ENCODE assay signal across 8 mouse cellular contexts in genomic region chr5:140292152-140292551, GRCm38 (mm10). TPM values are rescaled to one million over a fixed set of nuclear protein-coding genes. Genes with fewer than 3 reads are reported as not detected.
DNase-seq lines count a peak whose midpoint lies in the region; ATAC-seq and TF ChIP-seq lines count a peak whose summit lies in the region.

No protein-coding gene starts in this region.

- no peak overlapping the region for H3K4me3 ChIP-seq in intestine, embryonic 14.5 days (ENCODE audit: low read depth, low read length)
- H3K4me3 ChIP-seq in intestine, embryonic 16.5 days (ENCODE audit: low read length) = no peak overlapping the region
- H3K4me3 ChIP-seq in bone marrow macrophage, adult 2 months (ENCODE audit: insufficient read depth, low read length) = no peak overlapping the region
- no peak overlapping the region for H3K4me3 ChIP-seq in forebrain, embryonic 11.5 days (ENCODE audit: low read depth, low read length)
- H3K4me3 ChIP-seq in hindbrain, embryonic 15.5 days = no peak overlapping the region
- H3K4me3 ChIP-seq in midbrain, postnatal 0 days (ENCODE audit: low read depth, low read length) = no peak overlapping the region

- peak; percentile 62 for TF ChIP-seq CTCF in bone marrow macrophage, adult 2 months (IDR thresholded peaks at IDR 0.05; ENCODE audit: low read depth, low read length)
- TF ChIP-seq CTCF in midbrain, postnatal 0 days (IDR thresholded peaks at IDR 0.05) = peak; percentile 96

- DNase-seq in intestine, embryonic 14.5 days (ENCODE audit: low spot score) = peak; percentile 63
- DNase-seq in forebrain, embryonic 11.5 days (ENCODE audit: low spot score) = peak; percentile 63
- DNase-seq in left cerebral cortex, adult 9 months (ENCODE audit: low spot score in 2 of 2) = peak; percentile 35 to 78
- peak; percentile 89 for DNase-seq in midbrain, postnatal 0 days (ENCODE audit: low spot score)
- peak; percentile 32 to 69 for DNase-seq in spleen, postnatal 4 days (ENCODE audit: low spot score in 2 of 2)

- no peaks in the 10 kb centered on the region for H3K9me3 ChIP-seq in intestine, embryonic 14.5 days (ENCODE audit: control insufficient read depth, low read length)
- 0 out of 2 replicates have a peak, but pooled peaks cover 3% of the 10 kb centered on the region for H3K9me3 ChIP-seq in intestine, embryonic 16.5 days (ENCODE audit: control insufficient read depth, low read length)
- no peaks in the 10 kb centered on the region for H3K9me3 ChIP-seq in forebrain, embryonic 11.5 days (ENCODE audit: control insufficient read depth, low read length)
- no peaks in the 10 kb centered on the region for H3K9me3 ChIP-seq in hindbrain, embryonic 15.5 days
- H3K9me3 ChIP-seq in midbrain, postnatal 0 days (ENCODE audit: low read length) = no peaks in the 10 kb centered on the region

- no peaks in the 10 kb centered on the region for H3K27me3 ChIP-seq in intestine, embryonic 14.5 days (replicated peaks; ENCODE audit: control insufficient read depth, insufficient read depth, low read length)
- H3K27me3 ChIP-seq in intestine, embryonic 16.5 days (replicated peaks; ENCODE audit: control insufficient read depth, insufficient read depth, low read length) = no peaks in the 10 kb centered on the region
- no peaks in the 10 kb centered on the region for H3K27me3 ChIP-seq in forebrain, embryonic 11.5 days (ENCODE audit: control insufficient read depth, insufficient read depth, low read length)
- no peaks in the 10 kb centered on the region for H3K27me3 ChIP-seq in hindbrain, embryonic 15.5 days
- no peaks in the 10 kb centered on the region for H3K27me3 ChIP-seq in midbrain, postnatal 0 days (ENCODE audit: insufficient read depth, low read length)

- 0 out of 2 replicates have a peak, but pooled peaks have one; percentile 27 for ATAC-seq in intestine, embryonic 14.5 days (replicated peaks; ENCODE audit: low FRiP score, low TSS enrichment, low read depth)
- no peak for ATAC-seq in intestine, embryonic 16.5 days
- ATAC-seq in forebrain, embryonic 11.5 days (replicated peaks; ENCODE audit: low FRiP score) = no peak
- ATAC-seq in hindbrain, embryonic 15.5 days (ENCODE audit: low FRiP score, low read depth) = peak; percentile 64; the same call in 1 of the 2 replicates
- ATAC-seq in midbrain, postnatal 0 days (ENCODE audit: low FRiP score) = peak; percentile 49; the same call in 1 of the 2 replicates

- 77% methylated on average over 1 of the region's 1 CpGs for WGBS in intestine, embryonic 14.5 days
- 85% methylated on average over 1 of the region's 1 CpGs for WGBS in intestine, embryonic 16.5 days
- 76% methylated on average over 1 of the region's 1 CpGs for WGBS in forebrain, embryonic 11.5 days
- 95% methylated on average over 1 of the region's 1 CpGs for WGBS in hindbrain, embryonic 15.5 days
- 85% methylated on average over 1 of the region's 1 CpGs for WGBS in midbrain, postnatal 0 days

- H3K4me2 ChIP-seq in intestine, embryonic 14.5 days (ENCODE audit: low read length) = no peak overlapping the region
- no peak overlapping the region for H3K4me2 ChIP-seq in intestine, embryonic 16.5 days (ENCODE audit: low read depth, low read length)
- no peak overlapping the region for H3K4me2 ChIP-seq in forebrain, embryonic 11.5 days (ENCODE audit: low read depth, low read length, severe bottlenecking)
- H3K4me2 ChIP-seq in hindbrain, embryonic 15.5 days = no peak overlapping the region
- no peak overlapping the region for H3K4me2 ChIP-seq in midbrain, postnatal 0 days (ENCODE audit: low read depth, low read length, poor library complexity, severe bottlenecking)

- H3K27ac ChIP-seq in intestine, embryonic 14.5 days (ENCODE audit: low read depth) = no peak overlapping the region
- no peak overlapping the region for H3K27ac ChIP-seq in intestine, embryonic 16.5 days (ENCODE audit: low read length)
- H3K27ac ChIP-seq in bone marrow macrophage, adult 2 months (ENCODE audit: insufficient read depth, low read depth, low read length) = no peak overlapping the region
- H3K27ac ChIP-seq in forebrain, embryonic 11.5 days (ENCODE audit: low read depth, low read length) = no peak overlapping the region
- H3K27ac ChIP-seq in hindbrain, embryonic 15.5 days (replicated peaks) = no peak overlapping the region
- no peak overlapping the region for H3K27ac ChIP-seq in midbrain, postnatal 0 days (ENCODE audit: low read depth, low read length)

- H3K9ac ChIP-seq in intestine, embryonic 14.5 days (ENCODE audit: low read length) = no peak overlapping the region
- no peak overlapping the region for H3K9ac ChIP-seq in intestine, embryonic 16.5 days (ENCODE audit: low read depth, low read length)
- H3K9ac ChIP-seq in forebrain, embryonic 11.5 days (ENCODE audit: low read length) = no peak overlapping the region
- H3K9ac ChIP-seq in hindbrain, embryonic 15.5 days = no peak overlapping the region
- no peak overlapping the region for H3K9ac ChIP-seq in midbrain, postnatal 0 days (replicated peaks; ENCODE audit: low read length, poor library complexity, severe bottlenecking)

- H3K36me3 ChIP-seq in intestine, embryonic 14.5 days (ENCODE audit: control insufficient read depth, insufficient read depth, low read length) = peaks cover 66% of the 10 kb centered on the region
- peaks cover 10% of the 10 kb centered on the region for H3K36me3 ChIP-seq in intestine, embryonic 16.5 days (ENCODE audit: control insufficient read depth, insufficient read depth, low read length)
- H3K36me3 ChIP-seq in forebrain, embryonic 11.5 days (ENCODE audit: control insufficient read depth, insufficient read depth, low read length) = no peaks in the 10 kb centered on the region
- peaks cover 7% of the 10 kb centered on the region; the same call in 1 of the 2 replicates for H3K36me3 ChIP-seq in hindbrain, embryonic 15.5 days
- H3K36me3 ChIP-seq in midbrain, postnatal 0 days (ENCODE audit: insufficient read depth, low read length) = peaks cover 23% of the 10 kb centered on the region

- no peak for TF ChIP-seq POLR2A in bone marrow macrophage, adult 2 months (IDR thresholded peaks at IDR 0.05; ENCODE audit: borderline replicate concordance, low read depth, low read length)

- no peaks in the 10 kb centered on the region for H3K4me1 ChIP-seq in intestine, embryonic 14.5 days (replicated peaks; ENCODE audit: control insufficient read depth, insufficient read depth, low read length)
- H3K4me1 ChIP-seq in intestine, embryonic 16.5 days (ENCODE audit: control insufficient read depth, insufficient read depth, low read length) = no peaks in the 10 kb centered on the region
- H3K4me1 ChIP-seq in bone marrow macrophage, adult 2 months (ENCODE audit: control insufficient read depth, insufficient read depth, low read length) = no peaks in the 10 kb centered on the region
- no peaks in the 10 kb centered on the region for H3K4me1 ChIP-seq in forebrain, embryonic 11.5 days (replicated peaks; ENCODE audit: control insufficient read depth, insufficient read depth, low read length)
- H3K4me1 ChIP-seq in hindbrain, embryonic 15.5 days (replicated peaks) = peaks cover 5% of the 10 kb centered on the region; the same call in 1 of the 2 replicates
- H3K4me1 ChIP-seq in midbrain, postnatal 0 days (ENCODE audit: insufficient read depth, low read length) = no peaks in the 10 kb centered on the region

RNA-seq across cellular contexts. Expression of gene Mad1l1, which starts 29.2 kb away (rescaled TPM):
- 41.8 and 42.3 TPM in 2 replicates for polyA plus RNA-seq in intestine, embryonic 14.5 days (2014; fragmentation: Nextera tagmentation; extraction: Ambion mirVana)
- 31.4 and 34.1 TPM in 2 replicates for polyA plus RNA-seq in intestine, embryonic 16.5 days (2015; fragmentation: Nextera tagmentation; extraction: Ambion mirVana)
- 16.5 and 18.0 TPM in 2 replicates for polyA plus RNA-seq in bone marrow macrophage, adult 2 months (2012; ENCODE audit: insufficient read depth, insufficient read length, missing spikeins)
- polyA plus RNA-seq in forebrain, embryonic 11.5 days (2014; fragmentation: Nextera tagmentation; extraction: Ambion mirVana) = 52.7 and 53.8 TPM in 2 replicates
- 32.5 and 33.1 TPM in 2 replicates for polyA plus RNA-seq in hindbrain, embryonic 15.5 days (2015; fragmentation: Nextera tagmentation; extraction: Ambion mirVana)
- 25.9 and 28.5 TPM in 2 replicates for total RNA-seq in midbrain, postnatal 0 days (2014; rRNA removed)
- polyA plus RNA-seq in midbrain, postnatal 0 days (2015; fragmentation: Nextera tagmentation; extraction: Ambion mirVana) = 33.5 and 34.0 TPM in 2 replicates

RNA-seq across cellular contexts. Expression of gene Nudt1, which starts 29.3 kb away (rescaled TPM):
- polyA plus RNA-seq in intestine, embryonic 14.5 days (2014; fragmentation: Nextera tagmentation; extraction: Ambion mirVana) = 43.5 and 49.6 TPM in 2 replicates
- polyA plus RNA-seq in intestine, embryonic 16.5 days (2015; fragmentation: Nextera tagmentation; extraction: Ambion mirVana) = 48.6 and 48.8 TPM in 2 replicates
- polyA plus RNA-seq in bone marrow macrophage, adult 2 months (2012; ENCODE audit: insufficient read depth, insufficient read length, missing spikeins) = 11.8 and 12.9 TPM in 2 replicates
- polyA plus RNA-seq in forebrain, embryonic 11.5 days (2014; fragmentation: Nextera tagmentation; extraction: Ambion mirVana) = 42.2 and 51.2 TPM in 2 replicates
- 23.5 and 24.3 TPM in 2 replicates for polyA plus RNA-seq in hindbrain, embryonic 15.5 days (2015; fragmentation: Nextera tagmentation; extraction: Ambion mirVana)
- total RNA-seq in midbrain, postnatal 0 days (2014; rRNA removed) = 7.6 and 10.5 TPM in 2 replicates
- polyA plus RNA-seq in midbrain, postnatal 0 days (2015; fragmentation: Nextera tagmentation; extraction: Ambion mirVana) = 16.6 and 17.9 TPM in 2 replicates

RNA-seq across cellular contexts. Expression of gene Mrm2, which starts 39.5 kb away (rescaled TPM):
- 19.5 and 20.9 TPM in 2 replicates for polyA plus RNA-seq in intestine, embryonic 14.5 days (2014; fragmentation: Nextera tagmentation; extraction: Ambion mirVana)
- polyA plus RNA-seq in intestine, embryonic 16.5 days (2015; fragmentation: Nextera tagmentation; extraction: Ambion mirVana) = 18.3 and 19.6 TPM in 2 replicates
- polyA plus RNA-seq in bone marrow macrophage, adult 2 months (2012; ENCODE audit: insufficient read depth, insufficient read length, missing spikeins) = 6.5 and 8.6 TPM in 2 replicates
- 21.0 and 22.3 TPM in 2 replicates for polyA plus RNA-seq in forebrain, embryonic 11.5 days (2014; fragmentation: Nextera tagmentation; extraction: Ambion mirVana)
- polyA plus RNA-seq in hindbrain, embryonic 15.5 days (2015; fragmentation: Nextera tagmentation; extraction: Ambion mirVana) = 20.9 and 21.6 TPM in 2 replicates
- 9.9 and 15.1 TPM in 2 replicates for total RNA-seq in midbrain, postnatal 0 days (2014; rRNA removed)
- 14.7 and 16.2 TPM in 2 replicates for polyA plus RNA-seq in midbrain, postnatal 0 days (2015; fragmentation: Nextera tagmentation; extraction: Ambion mirVana)

Comparison
In these comparisons a context has a peak if more than half of its experiments do, and no peak if none do; other contexts are left out.
1. ATAC-seq: peak in intestine, embryonic 14.5 days (single experiment), hindbrain, embryonic 15.5 days (single experiment) and midbrain, postnatal 0 days (single experiment); none in intestine, embryonic 16.5 days (single experiment) and forebrain, embryonic 11.5 days (single experiment).
2. Peak in every context shown above with its lines, with median percentiles within 50 percentile points of each other: DNase-seq.